Mouse (Mus musculus): ENCODE data around the gene Dnajc16. TPM values are rescaled to one million over a fixed set of nuclear protein-coding genes. Genes with fewer than 3 reads are reported as not detected.
A peak's percentile ranks its signal among the peaks of the same experiment; 100 is the strongest.
"Not testable (repeated sequence)": the region's sequence is repeated elsewhere in the genome, so short reads cannot be mapped to it uniquely, and the experiment has no call there.

Dnajc16 gene
- polyA plus RNA-seq, 1 experiment from 2014 or later = 6.2 TPM

DNA sequence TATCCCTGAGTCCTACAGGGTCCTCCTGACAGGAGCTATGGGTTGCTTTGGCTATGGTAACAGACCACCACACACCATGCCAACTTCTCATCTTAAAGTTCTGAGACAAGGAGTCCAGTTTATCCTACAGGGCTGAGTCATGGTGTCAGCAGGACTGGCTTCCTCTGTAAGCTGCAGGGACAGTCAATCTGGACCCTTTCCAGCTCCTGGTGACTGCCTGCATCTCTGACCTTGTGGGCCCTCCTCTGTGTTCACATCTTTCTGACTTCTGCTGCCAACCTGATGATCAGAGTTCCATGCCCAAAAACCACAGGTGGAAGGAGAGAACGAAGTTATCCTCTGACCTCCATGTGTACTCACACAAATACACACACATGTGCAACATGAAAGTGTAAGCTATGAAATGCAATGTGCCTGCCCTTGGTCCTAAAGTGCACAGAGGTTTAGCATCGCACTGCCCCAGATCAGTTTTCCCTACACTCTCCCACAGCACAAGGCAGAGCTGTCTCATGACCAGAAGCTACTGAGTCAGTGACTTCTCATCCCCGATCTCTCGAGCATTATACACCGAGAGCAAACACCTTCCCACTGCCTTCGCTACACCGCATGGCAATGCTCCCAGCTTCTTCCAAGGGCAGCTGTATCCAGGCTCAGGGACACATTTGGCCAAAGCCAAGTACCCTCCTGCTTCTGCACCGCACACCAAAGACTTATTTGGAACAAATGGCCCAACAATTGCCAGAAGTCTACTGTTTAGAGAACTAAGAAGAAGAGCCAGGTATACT, 9.3 kb downstream of the Dnajc16 start:
- H3K4me3 ChIP-seq (replicated peaks) = no peak overlapping the region
- no peak for ATAC-seq (ENCODE audit: low FRiP score)
- H3K9me3 ChIP-seq (replicated peaks) = no peaks in the 10 kb centered on the region
- H3K4me2 ChIP-seq = no peak overlapping the region
- H3K36me3 ChIP-seq = peaks cover 79% of the 10 kb centered on the region
- H3K9ac ChIP-seq (replicated peaks) = no peak overlapping the region
- 96% methylated on average over 8 of the region's 8 CpGs for WGBS
- H3K4me1 ChIP-seq = no peaks in the 10 kb centered on the region
- H3K27me3 ChIP-seq (replicated peaks) = no peaks in the 10 kb centered on the region
- no peak overlapping the region for H3K27ac ChIP-seq (replicated peaks)

DNA sequence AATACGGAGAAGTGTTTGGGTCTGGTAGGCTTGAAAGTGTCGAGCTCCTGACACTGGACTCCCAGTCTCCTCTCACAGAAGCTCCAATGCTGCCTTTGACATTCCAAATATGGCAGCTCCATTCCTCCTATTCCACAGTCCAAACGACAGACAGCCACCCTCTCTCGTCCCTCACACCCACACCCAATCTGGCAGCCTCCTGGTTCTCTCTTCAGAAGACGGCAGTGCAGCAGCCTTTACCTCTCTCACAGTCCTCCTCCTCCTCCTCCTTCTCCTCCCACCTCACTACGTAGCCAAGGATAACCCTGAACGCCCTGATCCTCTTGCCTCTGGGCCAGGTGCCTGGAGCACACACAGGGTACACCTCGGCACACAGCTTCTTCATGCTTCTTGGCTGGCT, 10.9 kb downstream of the Dnajc16 start:
- no peak overlapping the region for H3K27ac ChIP-seq (replicated peaks)
- ATAC-seq (ENCODE audit: low FRiP score) = no peak
- H3K4me1 ChIP-seq = no peaks in the 10 kb centered on the region
- WGBS = 96% methylated on average over 8 of the region's 8 CpGs
- H3K4me3 ChIP-seq (replicated peaks) = no peak overlapping the region
- H3K27me3 ChIP-seq (replicated peaks) = no peaks in the 10 kb centered on the region
- H3K9me3 ChIP-seq (replicated peaks) = no peaks in the 10 kb centered on the region
- no peak overlapping the region for H3K9ac ChIP-seq (replicated peaks)
- H3K4me2 ChIP-seq = no peak overlapping the region
- peaks cover 86% of the 10 kb centered on the region for H3K36me3 ChIP-seq

DNA sequence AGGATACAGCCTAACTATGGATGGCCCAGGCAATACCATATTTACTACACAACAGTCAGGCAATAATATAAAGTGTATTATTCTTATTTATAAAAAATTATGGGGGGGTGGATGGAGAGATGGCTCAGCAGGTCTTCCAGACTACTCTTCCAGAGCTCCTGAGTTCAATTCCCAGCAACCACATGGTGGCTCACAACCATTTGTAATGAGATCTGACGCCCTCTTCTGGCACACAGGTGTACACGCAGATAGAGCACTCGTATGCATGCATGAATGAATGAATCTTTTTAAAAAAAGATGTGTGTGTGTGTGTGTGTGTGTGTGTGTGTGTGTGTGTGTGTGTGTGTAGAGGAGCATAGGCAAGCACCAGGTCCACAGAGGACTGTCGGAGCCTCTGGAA, 17.7 kb downstream of the Dnajc16 start:
- WGBS = 86% methylated on average over 4 of the region's 4 CpGs
- H3K9ac ChIP-seq (replicated peaks); H3K4me3 ChIP-seq (replicated peaks); H3K27me3 ChIP-seq (replicated peaks); H3K4me2 ChIP-seq; H3K9me3 ChIP-seq (replicated peaks); H3K27ac ChIP-seq (replicated peaks); H3K4me1 ChIP-seq; ATAC-seq (ENCODE audit: low FRiP score): not testable (repeated sequence)
- H3K36me3 ChIP-seq = peaks cover 91% of the 10 kb centered on the region

DNA sequence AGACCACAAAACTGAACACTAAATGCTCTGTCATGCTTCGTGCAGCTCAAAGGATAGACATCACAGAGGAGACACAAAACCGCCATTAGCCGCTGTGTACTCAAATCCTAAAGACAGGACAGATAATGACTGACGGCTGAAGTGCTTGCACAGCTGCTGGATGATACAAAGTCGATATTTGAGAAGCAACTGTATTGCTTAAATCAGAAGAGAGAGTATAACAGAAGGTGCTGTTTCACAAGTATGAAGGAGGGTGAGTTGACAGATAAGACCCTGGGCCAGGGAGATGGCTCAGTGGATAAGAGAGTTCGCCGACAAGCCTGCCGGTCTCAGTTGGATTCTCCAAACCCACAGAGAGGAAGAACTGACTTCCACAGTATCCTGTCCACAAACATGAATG, 18.9 kb downstream of the Dnajc16 start:
- Histone ChIP-seq H3K4me2 (no peak overlapping the region), H3K27ac (replicated peaks) (no peak overlapping the region), H3K4me1 (peaks cover 12% of the 10 kb centered on the region), H3K4me3 (replicated peaks) (no peak overlapping the region), H3K36me3 (peaks cover 93% of the 10 kb centered on the region), H3K9ac (replicated peaks) (no peak overlapping the region), H3K9me3 (replicated peaks) (no peaks in the 10 kb centered on the region), H3K27me3 (replicated peaks) (no peaks in the 10 kb centered on the region)
- WGBS = 91% methylated on average over 8 of the region's 8 CpGs
- ATAC-seq (ENCODE audit: low FRiP score) = no peak

DNA sequence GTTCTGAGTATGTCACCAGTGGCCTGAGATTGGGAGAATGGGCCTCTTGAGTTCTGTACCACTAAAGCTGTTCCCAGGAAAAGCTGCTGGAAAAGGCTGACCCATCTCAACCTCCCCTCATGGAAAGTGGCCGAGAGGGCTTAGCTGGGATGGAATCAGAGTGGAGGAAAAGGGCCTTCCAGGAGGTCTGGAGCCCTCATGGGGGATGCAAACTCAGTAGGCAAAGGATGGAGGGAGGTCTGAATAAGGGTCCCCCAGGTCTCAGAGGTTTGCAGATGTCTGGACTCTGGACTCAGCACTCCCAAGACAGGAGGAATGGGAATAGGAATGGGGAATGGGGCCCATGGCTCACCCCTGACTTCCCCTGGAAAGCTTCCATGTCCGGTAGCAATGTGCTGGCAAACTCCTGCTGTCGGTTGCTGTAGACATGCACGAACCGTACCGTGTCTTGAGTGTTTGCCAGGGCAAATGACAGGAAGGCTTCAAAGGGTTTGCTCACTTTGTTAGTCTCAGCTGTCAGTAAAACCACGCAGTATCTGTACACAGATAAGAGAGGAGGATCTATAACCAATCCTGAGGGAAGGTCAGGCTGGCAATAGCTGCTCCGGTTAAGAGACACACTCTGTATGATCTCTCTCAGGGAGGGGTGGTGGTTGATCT, 21.1 kb downstream of the Dnajc16 start:
- peaks cover 90% of the 10 kb centered on the region for H3K36me3 ChIP-seq
- peaks cover 19% of the 10 kb centered on the region for H3K4me1 ChIP-seq
- no peak overlapping the region for H3K27ac ChIP-seq (replicated peaks)
- H3K4me3 ChIP-seq (replicated peaks) = no peak overlapping the region
- H3K27me3 ChIP-seq (replicated peaks) = no peaks in the 10 kb centered on the region
- 91% methylated on average over 8 of the region's 8 CpGs for WGBS
- no peak for ATAC-seq (ENCODE audit: low FRiP score)
- no peaks in the 10 kb centered on the region for H3K9me3 ChIP-seq (replicated peaks)
- H3K4me2 ChIP-seq = no peak overlapping the region
- H3K9ac ChIP-seq (replicated peaks) = no peak overlapping the region

DNA sequence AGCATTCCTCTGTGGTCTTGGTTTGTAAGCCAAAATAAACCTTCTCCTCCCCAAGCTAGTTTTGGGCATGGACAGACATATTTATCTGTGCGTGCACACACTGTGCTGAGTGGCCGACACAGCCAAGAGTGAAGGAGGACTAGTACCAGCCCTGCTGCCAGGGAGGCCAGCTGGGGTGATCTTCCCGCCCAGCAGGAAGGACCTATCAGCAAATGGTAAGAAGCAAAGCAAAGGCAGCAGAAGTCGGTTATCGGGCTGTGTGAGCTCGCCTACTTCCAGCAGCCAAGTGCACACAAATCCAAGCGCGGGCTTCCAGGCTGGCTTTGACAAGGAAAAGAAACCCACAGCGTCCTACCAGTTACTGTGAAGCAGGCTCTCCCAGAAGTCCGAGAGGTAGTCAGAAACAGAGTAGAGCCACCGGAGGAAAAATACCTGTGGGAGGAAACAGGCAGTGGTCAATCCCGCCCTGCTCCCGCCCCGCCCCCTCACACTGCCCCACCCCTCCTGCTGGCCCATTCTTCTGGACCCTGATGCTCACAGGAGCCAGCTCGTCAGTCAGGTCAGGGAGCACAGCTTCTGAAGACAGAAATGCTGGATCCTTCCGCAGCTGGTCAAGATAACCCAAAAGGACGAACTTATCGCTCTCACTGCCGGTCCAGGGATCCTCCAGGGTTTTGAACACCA, 23.2 kb downstream of the Dnajc16 start:
- Histone ChIP-seq H3K9me3 (replicated peaks) (no peaks in the 10 kb centered on the region), H3K27me3 (replicated peaks) (no peaks in the 10 kb centered on the region), H3K4me2 (peak overlapping the region; percentile 24; the same call in 1 of the 2 replicates), H3K9ac (replicated peaks) (no peak overlapping the region), H3K4me3 (replicated peaks) (no peak overlapping the region), H3K36me3 (peaks cover 89% of the 10 kb centered on the region), H3K4me1 (peaks cover 19% of the 10 kb centered on the region), H3K27ac (replicated peaks) (peak overlapping the region; percentile 69)
- ATAC-seq (ENCODE audit: low FRiP score) = no peak
- WGBS = 66% methylated on average over 19 of the region's 19 CpGs

DNA sequence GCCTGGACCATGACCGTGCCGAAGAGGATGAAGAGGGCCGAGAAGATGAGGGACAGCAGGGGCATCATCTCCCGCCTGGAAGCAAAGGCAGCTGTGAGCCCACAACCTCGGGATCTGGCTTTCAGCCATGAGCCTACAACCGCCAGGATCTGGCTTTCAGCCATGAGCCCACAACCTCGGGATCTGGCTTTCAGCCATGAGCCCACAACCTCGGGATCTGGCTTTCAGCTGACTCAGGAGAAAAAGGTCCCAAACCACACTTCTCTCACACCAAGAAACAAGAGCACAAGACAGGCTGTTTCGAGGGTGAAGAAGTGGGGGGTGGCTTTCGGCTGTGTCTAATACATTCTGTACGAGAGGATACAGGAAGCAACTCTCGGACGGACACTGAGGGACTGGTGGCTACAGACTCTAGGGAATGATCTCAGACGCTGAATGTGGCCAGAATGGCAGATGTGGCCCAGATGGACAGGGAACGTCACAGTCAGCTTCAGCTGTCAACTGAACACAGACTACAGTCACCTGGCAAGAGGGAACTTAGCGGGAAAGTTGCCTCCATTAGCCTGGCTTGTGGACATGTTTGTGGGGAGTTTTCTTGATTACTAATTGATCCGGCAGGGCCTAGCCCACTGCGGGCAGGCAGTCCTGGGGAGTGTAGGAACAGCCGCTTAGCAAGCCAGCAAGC, 23.9 kb downstream of the Dnajc16 start:
- Histone ChIP-seq H3K4me3 (replicated peaks) (no peak overlapping the region), H3K27me3 (replicated peaks) (no peaks in the 10 kb centered on the region), H3K9ac (replicated peaks) (no peak overlapping the region), H3K4me2 (peak overlapping the region; percentile 24), H3K36me3 (peaks cover 90% of the 10 kb centered on the region), H3K4me1 (peaks cover 19% of the 10 kb centered on the region), H3K27ac (replicated peaks) (peak overlapping the region; percentile 69), H3K9me3 (replicated peaks) (no peaks in the 10 kb centered on the region)
- peak; percentile 45; the same call in 1 of the 2 replicates for ATAC-seq (ENCODE audit: low FRiP score)
- WGBS = 39% methylated on average over 19 of the region's 19 CpGs

DNA sequence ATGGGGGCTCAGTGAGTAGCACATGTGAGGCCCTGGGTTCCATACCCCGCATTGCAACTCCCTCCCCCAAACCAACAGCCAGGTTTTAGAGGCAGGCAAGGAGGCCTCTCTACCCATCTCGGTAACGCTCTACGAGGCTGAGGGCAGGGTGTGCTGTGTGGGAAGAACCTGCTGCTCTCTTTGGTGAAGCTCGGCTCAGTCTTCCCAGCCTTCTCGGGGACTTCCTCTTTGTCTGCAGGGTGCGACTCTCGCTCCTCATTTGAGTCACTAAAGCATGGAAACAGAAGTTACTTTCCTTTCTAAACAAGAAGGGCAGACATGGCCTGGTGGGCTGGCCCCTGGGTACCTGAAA, 24.4 kb downstream of the Dnajc16 start:
- peak overlapping the region; percentile 69 for H3K27ac ChIP-seq (replicated peaks)
- H3K36me3 ChIP-seq = peaks cover 90% of the 10 kb centered on the region
- peak overlapping the region; percentile 24 for H3K4me2 ChIP-seq
- no peak overlapping the region for H3K4me3 ChIP-seq (replicated peaks)
- WGBS = 62% methylated on average over 8 of the region's 8 CpGs
- H3K27me3 ChIP-seq (replicated peaks) = no peaks in the 10 kb centered on the region
- no peak overlapping the region for H3K9ac ChIP-seq (replicated peaks)
- H3K9me3 ChIP-seq (replicated peaks) = no peaks in the 10 kb centered on the region
- peaks cover 19% of the 10 kb centered on the region for H3K4me1 ChIP-seq
- ATAC-seq (ENCODE audit: low FRiP score) = no peak; the same call in 1 of the 2 replicates

DNA sequence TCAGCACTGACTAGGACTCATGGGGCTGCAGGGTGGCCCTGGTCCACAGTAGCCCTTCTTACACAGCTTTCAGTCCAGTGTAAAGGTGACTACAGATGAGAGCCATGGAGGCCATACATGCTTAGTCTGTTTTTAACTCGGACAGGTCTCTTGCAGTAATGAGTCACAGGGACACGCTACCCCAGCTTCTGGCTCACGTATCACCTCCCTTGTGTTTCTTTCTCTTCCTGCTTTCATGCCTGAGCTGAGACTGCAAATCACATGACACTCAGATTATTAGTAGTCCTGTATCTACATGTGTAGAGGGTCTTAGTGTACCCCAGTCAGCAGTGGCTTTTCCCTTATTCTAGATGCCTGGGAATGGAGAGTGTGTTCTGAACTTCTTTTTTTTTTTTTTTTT, 25.7 kb downstream of the Dnajc16 start:
- Histone ChIP-seq H3K9ac (replicated peaks) (no peak overlapping the region), H3K9me3 (replicated peaks) (no peaks in the 10 kb centered on the region), H3K4me3 (replicated peaks) (no peak overlapping the region), H3K36me3 (peaks cover 82% of the 10 kb centered on the region), H3K27me3 (replicated peaks) (no peaks in the 10 kb centered on the region), H3K4me2 (no peak overlapping the region), H3K4me1 (peaks cover 19% of the 10 kb centered on the region), H3K27ac (replicated peaks) (no peak overlapping the region)
- ATAC-seq (ENCODE audit: low FRiP score) = no peak
- WGBS = 97% methylated on average over 3 of the region's 3 CpGs

DNA sequence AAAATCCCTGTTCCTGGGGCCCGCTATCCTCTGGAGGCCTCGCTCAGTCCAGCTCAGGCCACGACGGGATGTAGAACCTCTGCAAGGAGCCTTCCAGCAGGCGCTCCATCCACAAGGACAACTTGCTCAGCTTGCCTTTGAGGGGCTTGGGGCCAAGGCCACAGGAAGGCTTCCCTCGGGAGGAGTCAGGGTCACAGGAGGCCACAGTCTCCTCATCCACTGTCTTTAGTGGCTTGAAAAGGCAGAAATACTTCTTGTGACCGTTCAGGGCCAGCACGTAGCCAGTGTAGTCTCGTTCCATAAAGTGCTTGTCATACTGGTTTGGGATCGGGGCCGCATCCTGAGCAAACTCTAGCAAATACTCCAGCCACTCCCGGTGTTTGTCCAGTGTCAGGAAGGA, 27.3 kb downstream of the Dnajc16 start:
- H3K4me2 ChIP-seq = no peak overlapping the region
- peaks cover 67% of the 10 kb centered on the region for H3K36me3 ChIP-seq
- 95% methylated on average over 12 of the region's 12 CpGs for WGBS
- no peaks in the 10 kb centered on the region for H3K27me3 ChIP-seq (replicated peaks)
- H3K9me3 ChIP-seq (replicated peaks) = no peaks in the 10 kb centered on the region
- no peak overlapping the region for H3K27ac ChIP-seq (replicated peaks)
- H3K4me1 ChIP-seq = peaks cover 19% of the 10 kb centered on the region
- H3K4me3 ChIP-seq (replicated peaks) = no peak overlapping the region
- no peak for ATAC-seq (ENCODE audit: low FRiP score)
- no peak overlapping the region for H3K9ac ChIP-seq (replicated peaks)

DNA sequence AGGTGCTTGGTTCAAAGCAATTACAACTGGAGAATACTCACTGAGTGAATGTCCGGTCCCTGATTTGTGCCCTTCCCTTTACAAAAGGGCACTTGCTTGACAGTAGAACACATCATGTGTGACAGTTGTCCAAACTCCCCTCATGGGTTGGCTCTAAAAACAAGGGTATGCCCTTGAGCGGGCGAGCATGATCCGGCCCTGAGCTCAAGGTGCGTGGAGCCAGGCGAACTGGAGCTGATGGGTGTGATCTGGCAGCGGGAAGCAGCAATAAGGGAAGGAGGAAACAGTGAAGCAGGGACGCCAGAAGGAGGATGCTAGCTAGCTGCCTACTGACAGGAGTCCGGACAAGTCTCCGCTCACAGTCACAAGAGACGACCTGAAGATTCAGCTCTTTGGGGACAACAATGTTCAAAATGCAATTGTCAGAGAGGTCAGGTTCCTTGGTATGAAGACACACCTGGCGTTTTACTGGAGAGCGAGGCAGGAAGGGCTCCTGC, 28.6 kb downstream of the Dnajc16 start:
- ATAC-seq (ENCODE audit: low FRiP score) = no peak
- no peaks in the 10 kb centered on the region for H3K9me3 ChIP-seq (replicated peaks)
- H3K4me3 ChIP-seq (replicated peaks) = no peak overlapping the region
- WGBS = 94% methylated on average over 13 of the region's 13 CpGs
- H3K4me1 ChIP-seq = peaks cover 10% of the 10 kb centered on the region
- H3K27ac ChIP-seq (replicated peaks) = no peak overlapping the region
- H3K9ac ChIP-seq (replicated peaks) = no peak overlapping the region
- no peaks in the 10 kb centered on the region for H3K27me3 ChIP-seq (replicated peaks)
- peaks cover 59% of the 10 kb centered on the region for H3K36me3 ChIP-seq
- H3K4me2 ChIP-seq = no peak overlapping the region

Data from neural tube, embryonic 15.5 days (tissue).